Comparison of ENCODE assay signal across 16 mouse cellular contexts in the genomic region with DNA sequence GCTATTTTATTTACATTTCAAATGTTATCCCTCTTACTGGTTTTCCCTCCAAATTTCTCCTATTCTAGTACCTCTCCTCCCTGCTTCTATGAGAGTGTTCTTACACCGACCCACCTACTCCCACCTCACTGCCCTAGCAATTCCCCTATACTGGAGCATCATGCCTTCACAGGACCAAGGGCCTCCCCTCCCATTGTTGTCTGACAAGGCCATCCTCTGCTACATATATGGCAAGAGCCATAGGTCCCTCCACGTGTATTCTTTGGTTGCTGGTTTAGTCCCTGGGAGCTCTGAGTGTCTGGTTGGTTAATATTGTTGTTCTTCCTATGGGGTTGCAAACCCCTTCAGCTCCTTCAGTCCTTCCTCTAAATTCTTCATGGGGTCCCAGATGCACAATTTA.
"Had no signal": no experiment of that assay in that cellular context is flagged by ENCODE, and none has a peak within 500 bp of the region (broad histone marks: within the 10 kb centered on the region; RNA-seq: fewer than 3 reads in every experiment).

No protein-coding gene starts in this region.

- H3K9ac ChIP-seq: neural tube, embryonic 13.5 days; neural tube, embryonic 15.5 days; stomach, embryonic 15.5 days had no signal

- H3K27ac ChIP-seq: neural tube, embryonic 13.5 days; neural tube, embryonic 15.5 days; stomach, embryonic 15.5 days; stomach, postnatal 0 days had no signal

- H3K4me2 ChIP-seq: neural tube, embryonic 13.5 days; neural tube, embryonic 15.5 days; stomach, embryonic 15.5 days had no signal

- H3K27me3 ChIP-seq: neural tube, embryonic 13.5 days; neural tube, embryonic 15.5 days; stomach, embryonic 15.5 days had no signal

- DNase-seq: retina, postnatal 1 day; right cerebral cortex, adult 18-20 months; right cerebral cortex, postnatal 14 days; right cerebral cortex, postnatal 25 days; right cerebral cortex, postnatal 4 days; spleen, adult 18-20 months; thymus, adult 18-20 months; thymus, adult 2 months; thymus, postnatal 14 days; thymus, postnatal 25 days; thymus, postnatal 36 days; thymus, postnatal 4 days had no signal

- H3K4me3 ChIP-seq: neural tube, embryonic 13.5 days; neural tube, embryonic 15.5 days; stomach, embryonic 15.5 days had no signal

- H3K4me1 ChIP-seq: neural tube, embryonic 13.5 days; neural tube, embryonic 15.5 days; stomach, embryonic 15.5 days had no signal

- H3K36me3 ChIP-seq: neural tube, embryonic 13.5 days; neural tube, embryonic 15.5 days; stomach, embryonic 15.5 days had no signal

- H3K9me3 ChIP-seq: neural tube, embryonic 13.5 days; neural tube, embryonic 15.5 days; stomach, embryonic 15.5 days had no signal
